Mouse (Mus musculus): Measurements from ENCODE around the gene Olfr279. TPM values are rescaled to one million over a fixed set of nuclear protein-coding genes. Genes with fewer than 3 reads are reported as not detected.

Olfr279 gene
- polyA plus RNA-seq, 1 experiment from 2014 or later: not detected

- ATAC-seq (ENCODE audit: insufficient read depth): no peak
- H3K27ac ChIP-seq (ENCODE audit: low read depth): no peak overlapping the region
- TF ChIP-seq CTCF (IDR thresholded peaks at IDR 0.05; ENCODE audit: low read depth): no peak
- H3K4me3 ChIP-seq (ENCODE audit: low read depth, low read length): no peak overlapping the region
- H3K36me3 ChIP-seq (ENCODE audit: insufficient read depth): no peaks in the 10 kb centered on the region
- no peaks in the 10 kb centered on the region for H3K4me1 ChIP-seq (ENCODE audit: insufficient read depth)
- no peak overlapping the region for H3K4me2 ChIP-seq
- 80% methylated on average over 5 of the region's 5 CpGs for WGBS
- no peaks in the 10 kb centered on the region for H3K9me3 ChIP-seq (ENCODE audit: low read depth, low read length)
- H3K9ac ChIP-seq: no peak overlapping the region
- DNase-seq: no peak
- H3K27me3 ChIP-seq (ENCODE audit: insufficient read depth, low read length): no peaks in the 10 kb centered on the region
Observed at GRCm38 (mm10) chr15:98476281-98476680, 15.9 kb upstream of the Olfr279 start.

GRCm38 (mm10) chr15:98479568-98480102, 12.6 kb upstream of the Olfr279 start:
- no peak overlapping the region for H3K27ac ChIP-seq (ENCODE audit: low read depth)
- no peaks in the 10 kb centered on the region for H3K4me1 ChIP-seq (ENCODE audit: insufficient read depth)
- H3K27me3 ChIP-seq (ENCODE audit: insufficient read depth, low read length): no peaks in the 10 kb centered on the region
- no peak for TF ChIP-seq CTCF (IDR thresholded peaks at IDR 0.05; ENCODE audit: low read depth)
- ATAC-seq (ENCODE audit: insufficient read depth) (no peak), DNase-seq (no peak)
- H3K36me3 ChIP-seq (ENCODE audit: insufficient read depth): no peaks in the 10 kb centered on the region
- H3K9ac ChIP-seq: no peak overlapping the region
- no peak overlapping the region for H3K4me2 ChIP-seq
- no peak overlapping the region for H3K4me3 ChIP-seq (ENCODE audit: low read depth, low read length)
- 70% methylated on average over 7 of the region's 7 CpGs for WGBS
- H3K9me3 ChIP-seq (ENCODE audit: low read depth, low read length): no peaks in the 10 kb centered on the region

- ATAC-seq (ENCODE audit: insufficient read depth) (no peak), DNase-seq (peak; percentile 16)
- Histone ChIP-seq H3K4me1 (ENCODE audit: insufficient read depth) (no peaks in the 10 kb centered on the region), H3K36me3 (ENCODE audit: insufficient read depth) (no peaks in the 10 kb centered on the region), H3K9me3 (ENCODE audit: low read depth, low read length) (no peaks in the 10 kb centered on the region), H3K27me3 (ENCODE audit: insufficient read depth, low read length) (no peaks in the 10 kb centered on the region), H3K9ac (no peak within 1 kb of the TSS), H3K27ac (ENCODE audit: low read depth) (no peak within 1 kb of the TSS), H3K4me2 (no peak within 1 kb of the TSS), H3K4me3 (ENCODE audit: low read depth, low read length) (no peak within 1 kb of the TSS)
- TF ChIP-seq CTCF (IDR thresholded peaks at IDR 0.05; ENCODE audit: low read depth): no peak
- WGBS: 50% methylated on average over 3 of the region's 3 CpGs
Observed at GRCm38 (mm10) chr15:98482701-98483100, 9.5 kb upstream of the Olfr279 start, which contains the start of gene Lalba. Gene Lalba (minus strand): TSS chr15:98482721.

DNA sequence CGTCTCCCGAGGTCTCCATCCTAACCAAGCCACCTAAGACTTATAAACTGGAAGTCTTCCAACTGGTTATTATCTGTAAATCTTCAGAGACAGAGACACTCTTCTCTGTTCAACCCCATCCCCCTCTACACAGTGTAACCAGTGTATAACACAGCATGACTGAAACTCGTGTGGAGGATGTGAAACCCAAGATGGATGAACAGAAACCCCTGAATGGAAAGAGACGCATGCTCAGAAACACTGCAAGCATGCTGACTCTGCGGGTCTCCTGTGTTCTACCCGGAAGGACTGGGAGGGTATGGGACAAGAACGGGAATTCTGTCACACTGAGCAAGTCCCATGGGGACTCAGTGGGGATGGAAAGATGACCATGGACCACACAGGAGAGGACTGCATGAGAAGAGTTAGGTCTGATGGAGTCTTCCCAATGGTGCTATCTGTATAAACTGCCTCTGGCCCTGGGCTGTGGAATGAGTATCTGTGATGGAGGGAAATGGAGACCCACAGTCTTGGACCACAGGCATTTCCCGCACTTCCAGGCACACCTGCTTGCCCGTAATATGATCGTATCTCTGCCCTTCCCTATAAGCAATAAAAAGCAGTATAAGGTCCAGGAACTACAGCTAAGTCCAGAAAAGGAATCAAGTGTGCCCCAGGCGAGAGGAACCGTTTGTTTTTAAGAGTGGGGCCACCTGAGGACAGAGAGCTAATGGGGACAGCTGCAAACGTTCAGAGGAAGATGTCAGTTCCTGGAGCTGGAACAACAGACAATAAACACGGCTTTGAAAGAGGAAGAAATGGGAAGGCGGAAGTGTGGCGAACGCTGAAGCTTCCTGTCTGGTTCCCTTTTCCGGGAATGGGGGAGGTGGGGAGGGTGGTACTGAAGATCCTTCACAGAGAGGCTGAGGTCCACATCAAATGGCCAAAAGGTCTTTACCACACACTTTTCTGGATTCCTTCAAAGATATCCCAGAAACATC, 8.0 kb upstream of the Olfr279 start:
- H3K27ac ChIP-seq (ENCODE audit: low read depth): no peak overlapping the region
- TF ChIP-seq CTCF (IDR thresholded peaks at IDR 0.05; ENCODE audit: low read depth): no peak
- H3K4me2 ChIP-seq: no peak overlapping the region
- no peaks in the 10 kb centered on the region for H3K36me3 ChIP-seq (ENCODE audit: insufficient read depth)
- H3K4me1 ChIP-seq (ENCODE audit: insufficient read depth): no peaks in the 10 kb centered on the region
- 56% methylated on average over 18 of the region's 18 CpGs for whole genome bisulfite sequencing
- ATAC-seq (ENCODE audit: insufficient read depth) (no peak), DNase-seq (peak; percentile 37)
- no peak overlapping the region for H3K4me3 ChIP-seq (ENCODE audit: low read depth, low read length)
- no peaks in the 10 kb centered on the region for H3K27me3 ChIP-seq (ENCODE audit: insufficient read depth, low read length)
- H3K9ac ChIP-seq: no peak overlapping the region
- H3K9me3 ChIP-seq (ENCODE audit: low read depth, low read length): no peaks in the 10 kb centered on the region

DNA sequence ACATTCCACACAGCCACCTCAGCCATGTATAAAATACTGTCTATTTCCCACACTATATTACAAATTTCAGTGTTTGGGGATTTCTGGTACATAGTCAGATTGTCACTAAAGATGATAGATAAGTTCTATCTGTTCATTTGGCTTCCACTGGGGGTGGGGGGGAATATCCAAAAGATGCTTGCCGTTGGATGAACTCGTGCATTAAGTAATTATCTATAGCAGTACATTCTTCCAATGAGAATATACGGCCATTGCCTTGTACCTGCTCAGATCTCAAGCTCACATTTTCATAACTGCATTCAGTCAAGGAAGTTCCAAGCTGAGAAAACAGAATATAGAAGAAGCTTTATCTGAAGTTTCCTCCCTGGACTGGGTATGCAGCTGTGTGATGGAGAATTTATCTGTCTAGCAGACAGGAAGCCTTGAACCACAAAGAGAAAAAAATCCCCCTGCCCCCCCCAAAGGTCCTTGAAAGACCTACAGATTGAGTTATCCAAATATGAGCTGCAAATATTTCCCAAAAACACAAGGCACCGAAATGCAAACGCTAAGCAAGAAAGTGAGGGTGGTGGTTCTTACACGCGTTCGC, 5.7 kb upstream of the Olfr279 start:
- WGBS: 92% methylated on average over 8 of the region's 8 CpGs
- ATAC-seq (ENCODE audit: insufficient read depth): no peak

GRCm38 (mm10) chr15:98491332-98491731, 870 bp upstream of the Olfr279 start:
- ATAC-seq (ENCODE audit: insufficient read depth) (no peak), DNase-seq (no peak)
- H3K4me2 ChIP-seq: no peak overlapping the region
- no peak overlapping the region for H3K27ac ChIP-seq (ENCODE audit: low read depth)
- H3K9ac ChIP-seq: no peak overlapping the region
- H3K9me3 ChIP-seq (ENCODE audit: low read depth, low read length): no peaks in the 10 kb centered on the region
- TF ChIP-seq CTCF (IDR thresholded peaks at IDR 0.05; ENCODE audit: low read depth): no peak
- no peaks in the 10 kb centered on the region for H3K36me3 ChIP-seq (ENCODE audit: insufficient read depth)
- no peaks in the 10 kb centered on the region for H3K4me1 ChIP-seq (ENCODE audit: insufficient read depth)
- H3K4me3 ChIP-seq (ENCODE audit: low read depth, low read length): no peak overlapping the region
- WGBS: 35% methylated on average over 2 of the region's 2 CpGs
- H3K27me3 ChIP-seq (ENCODE audit: insufficient read depth, low read length): no peaks in the 10 kb centered on the region

More for the DNA sequence above, 5.7 kb upstream of the Olfr279 start:
- Histone ChIP-seq H3K4me3 (ENCODE audit: low read depth, low read length) (no peak overlapping the region), H3K4me2 (no peak overlapping the region), H3K9me3 (ENCODE audit: low read depth, low read length) (no peaks in the 10 kb centered on the region), H3K27me3 (ENCODE audit: insufficient read depth, low read length) (no peaks in the 10 kb centered on the region), H3K36me3 (ENCODE audit: insufficient read depth) (no peaks in the 10 kb centered on the region), H3K9ac (no peak overlapping the region), H3K27ac (ENCODE audit: low read depth) (no peak overlapping the region), H3K4me1 (ENCODE audit: insufficient read depth) (no peaks in the 10 kb centered on the region)
- DNase-seq: no peak
- no peak for TF ChIP-seq CTCF (IDR thresholded peaks at IDR 0.05; ENCODE audit: low read depth)

- Histone ChIP-seq H3K36me3 (ENCODE audit: insufficient read depth) (no peaks in the 10 kb centered on the region), H3K9me3 (ENCODE audit: low read depth, low read length) (no peaks in the 10 kb centered on the region), H3K4me2 (no peak overlapping the region), H3K4me1 (ENCODE audit: insufficient read depth) (no peaks in the 10 kb centered on the region), H3K27me3 (ENCODE audit: insufficient read depth, low read length) (no peaks in the 10 kb centered on the region), H3K9ac (no peak overlapping the region), H3K27ac (ENCODE audit: low read depth) (no peak overlapping the region), H3K4me3 (ENCODE audit: low read depth, low read length) (no peak overlapping the region)
- ATAC-seq (ENCODE audit: insufficient read depth) (no peak), DNase-seq (no peak)
- WGBS: 79% methylated on average over 17 of the region's 17 CpGs
- TF ChIP-seq CTCF (IDR thresholded peaks at IDR 0.05; ENCODE audit: low read depth): no peak
Observed at GRCm38 (mm10) chr15:98497631-98498030, 5.4 kb downstream of the Olfr279 start.
